Mouse (Mus musculus) layer of hippocampus, adult 9-11 months (tissue): ENCODE measurements around the gene G430095P16Rik.

Source experiments
- DNase-seq: peaks from one replicate; pipeline ENCODE4 v3.0.0; 2022

Gene G430095P16Rik

GRCm38 (mm10) chr8:84743517-84744420 lies 21.0 kb downstream of the G430095P16Rik start:
- no peak for DNase-seq

- no peak for DNase-seq
Measured at GRCm38 (mm10) chr8:84745032-84745925, 22.5 kb downstream of the G430095P16Rik start.

- DNase-seq = no peak
Measured at GRCm38 (mm10) chr8:84749519-84749918, 26.7 kb downstream of the G430095P16Rik start.

DNA sequence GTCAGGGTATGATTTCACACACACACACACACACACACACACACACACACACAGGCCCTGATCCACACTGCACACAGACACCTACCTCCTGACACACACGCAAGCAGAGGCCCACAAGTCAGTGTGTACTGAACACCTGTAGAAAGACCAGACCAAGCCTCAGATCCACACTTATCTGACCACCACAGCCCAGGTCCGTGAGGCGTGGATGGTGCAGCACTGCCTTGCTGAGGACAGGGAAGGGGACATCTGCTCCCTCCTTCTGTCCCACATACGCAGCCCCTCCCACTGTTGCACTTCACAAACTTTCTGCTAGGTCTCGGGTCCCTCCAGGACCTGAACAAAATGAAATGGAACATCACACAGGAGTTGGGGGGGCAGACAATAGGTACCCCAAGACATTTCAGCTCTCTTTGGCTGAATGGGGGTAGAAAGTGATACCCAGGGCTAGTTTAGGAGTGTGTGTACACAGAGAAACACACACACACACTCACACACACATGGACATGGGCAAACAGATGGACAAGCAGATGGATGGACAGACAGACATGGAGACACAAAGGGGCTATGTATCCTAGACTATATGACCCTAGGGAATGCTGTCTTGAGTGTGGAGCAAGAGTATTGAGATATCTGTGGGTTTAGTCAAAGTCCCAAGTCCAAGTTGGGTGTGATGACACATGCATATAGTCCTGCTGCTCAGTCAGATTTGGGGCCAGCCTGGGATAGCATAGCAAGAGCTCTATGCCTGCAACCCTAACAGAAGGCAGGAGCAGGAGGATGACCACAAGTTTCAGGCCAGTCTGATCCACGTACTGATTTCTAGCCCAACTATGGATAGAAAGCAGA lies 30.2 kb downstream of the G430095P16Rik start:
- no peak for DNase-seq

DNA sequence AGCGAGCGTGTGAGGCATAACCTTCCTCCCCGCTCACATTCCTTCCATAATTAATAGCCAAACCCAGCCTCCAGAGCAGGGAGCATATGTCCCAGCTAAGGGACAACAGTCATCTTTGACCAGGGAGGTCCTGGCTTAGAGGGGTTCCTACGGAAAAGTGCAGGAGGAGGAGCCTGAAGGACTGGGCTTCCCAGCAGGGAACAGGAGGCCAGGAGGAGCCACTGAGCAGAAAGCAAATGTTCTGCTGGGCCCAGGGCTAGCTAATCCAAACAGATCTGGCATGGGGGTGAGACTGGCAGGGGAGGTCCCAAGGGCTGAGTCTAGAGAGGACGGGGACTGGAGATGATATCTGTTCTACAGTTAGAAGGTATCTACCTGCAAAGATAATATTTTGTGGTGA lies 34.7 kb downstream of the G430095P16Rik start:
- DNase-seq = no peak

- no peak for DNase-seq
Measured at GRCm38 (mm10) chr8:84758308-84758707, 35.5 kb downstream of the G430095P16Rik start.

GRCm38 (mm10) chr8:84759126-84759525 lies 36.3 kb downstream of the G430095P16Rik start:
- DNase-seq = no peak

- DNase-seq = no peak
Measured at GRCm38 (mm10) chr8:84759718-84760117, 36.9 kb downstream of the G430095P16Rik start.

DNA sequence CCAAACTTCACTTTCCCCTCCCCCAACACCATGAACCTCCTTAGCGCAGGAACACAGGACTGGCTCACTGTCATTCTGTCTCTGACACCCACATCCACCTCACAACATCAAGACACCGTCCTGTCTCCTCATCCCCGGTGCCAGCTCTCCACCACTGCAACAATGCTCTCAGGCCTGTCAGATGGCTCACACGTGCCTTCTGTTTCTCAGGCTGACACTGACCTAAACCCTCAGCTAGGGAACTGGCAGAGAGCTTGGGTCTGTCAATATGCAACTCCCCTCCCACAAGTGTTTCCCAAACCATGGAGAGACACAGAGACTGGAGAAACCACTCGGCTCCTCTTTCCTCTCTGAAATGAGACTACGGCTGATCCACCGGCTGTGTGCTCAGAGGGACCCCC lies 37.6 kb downstream of the G430095P16Rik start:
- no peak for DNase-seq

GRCm38 (mm10) chr8:84760901-84761300 lies 38.1 kb downstream of the G430095P16Rik start:
- DNase-seq = no peak

GRCm38 (mm10) chr8:84764100-84764499 lies 41.3 kb downstream of the G430095P16Rik start:
- no peak for DNase-seq

DNA sequence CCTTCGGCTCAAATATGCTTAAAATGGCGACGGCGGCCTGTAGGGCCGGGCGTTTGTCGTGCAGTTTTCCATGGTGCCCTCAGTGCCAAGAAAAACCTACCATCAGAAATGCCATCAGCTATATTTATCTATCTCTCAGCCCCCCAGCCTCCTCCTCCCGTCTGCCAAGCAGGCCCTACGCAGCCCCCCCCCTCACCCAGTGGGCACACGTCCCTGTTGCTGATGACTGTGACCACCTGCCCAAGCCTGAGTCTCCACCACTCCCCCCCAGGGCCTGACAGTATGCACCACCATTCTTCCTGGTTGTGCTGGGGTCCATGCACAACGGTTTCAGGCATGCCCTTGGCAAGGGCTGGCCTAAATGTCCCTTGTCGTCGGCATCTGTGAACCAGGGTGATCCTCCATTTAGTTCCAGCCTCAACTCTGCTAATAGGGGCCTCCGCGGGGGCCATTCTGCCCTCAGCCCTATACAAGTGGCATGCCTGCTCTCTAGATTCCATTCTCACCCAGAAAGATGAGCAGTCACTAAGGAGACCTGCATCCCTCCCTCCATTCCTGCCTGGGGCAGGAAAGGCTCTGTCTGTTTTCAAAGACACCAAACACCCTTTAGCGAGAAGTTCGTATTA lies 42.2 kb downstream of the G430095P16Rik start:
- DNase-seq = no peak

DNA sequence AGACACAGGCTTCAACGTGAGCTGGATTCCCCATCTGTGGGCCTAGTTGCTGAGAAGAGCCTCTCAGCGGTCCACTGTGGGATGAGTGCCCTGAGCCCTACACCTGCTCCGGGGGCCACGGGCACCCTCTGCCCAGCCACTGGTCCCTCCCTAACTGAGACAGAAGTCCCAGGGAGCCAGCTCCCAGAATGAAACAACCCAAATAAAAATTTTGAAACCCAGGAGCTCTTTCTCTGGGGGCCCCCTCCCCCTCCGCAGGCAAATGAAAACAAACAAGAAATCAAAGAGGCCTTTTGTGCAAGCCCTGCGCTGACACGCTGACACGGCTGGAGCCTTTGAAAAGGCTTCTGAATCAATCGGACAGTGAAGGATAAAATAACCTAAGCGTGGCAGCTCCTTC lies 42.8 kb downstream of the G430095P16Rik start:
- DNase-seq = no peak

- no peak for DNase-seq
Measured at GRCm38 (mm10) chr8:84766422-84766821, 43.6 kb downstream of the G430095P16Rik start.

DNA sequence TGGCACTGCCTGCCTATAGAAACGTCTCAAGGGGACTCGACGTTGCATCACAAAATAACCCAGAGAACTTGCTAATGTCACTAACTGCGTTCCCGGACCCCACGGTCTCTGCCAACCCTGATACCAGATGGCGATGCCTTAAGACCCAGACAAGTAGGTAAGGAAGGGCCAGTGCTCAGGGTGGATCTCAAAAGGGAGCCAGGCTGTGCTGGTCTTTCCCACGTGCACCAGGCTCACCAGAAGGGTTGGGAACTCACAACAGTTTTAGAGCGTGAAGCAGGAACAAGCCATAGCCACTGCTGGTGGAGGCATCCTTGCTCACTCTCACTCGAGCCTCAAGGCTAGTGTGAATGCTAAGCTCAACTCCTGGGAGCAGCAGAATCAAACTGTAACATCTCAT lies 44.4 kb downstream of the G430095P16Rik start:
- DNase-seq = no peak

DNA sequence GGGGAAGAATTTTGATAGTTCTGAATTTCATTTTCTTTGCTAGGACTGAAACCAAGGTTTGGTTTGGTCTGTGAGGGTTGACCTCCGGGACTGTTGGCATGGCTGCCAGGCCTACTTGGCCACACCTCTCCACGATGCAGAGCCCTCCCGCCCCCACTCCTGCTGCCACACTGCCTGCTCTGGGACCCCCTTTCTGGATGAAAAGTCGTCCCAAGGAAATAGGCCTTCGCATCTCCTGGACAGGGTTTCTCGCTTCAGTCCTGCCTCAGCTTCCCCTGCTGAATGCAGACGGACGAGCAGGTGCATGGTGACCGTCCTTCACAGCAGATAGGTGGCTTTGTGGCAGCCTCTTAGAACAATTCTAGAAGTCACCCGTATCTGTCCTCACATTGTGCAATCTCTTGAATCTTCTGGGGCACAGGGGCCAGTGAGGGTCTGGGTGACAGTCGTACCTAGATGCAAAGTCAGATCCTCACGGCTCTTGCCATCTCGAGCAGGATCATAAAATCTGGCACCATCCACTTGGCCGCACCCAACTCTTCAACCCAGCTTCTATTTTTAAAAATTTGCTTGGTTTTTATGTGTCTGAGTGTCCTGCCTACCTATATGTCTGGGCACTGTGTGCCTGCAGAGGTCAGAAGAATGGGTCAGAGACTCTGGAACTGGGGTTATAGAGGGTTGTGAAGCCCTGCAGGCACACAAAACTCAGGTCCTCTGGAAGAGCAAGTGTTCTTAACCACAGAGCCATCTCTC lies 45.7 kb downstream of the G430095P16Rik start:
- DNase-seq = no peak

- DNase-seq = no peak
Measured at GRCm38 (mm10) chr8:84769324-84769723, 46.5 kb downstream of the G430095P16Rik start.

- DNase-seq = no peak
Measured at GRCm38 (mm10) chr8:84770100-84770953, 47.5 kb downstream of the G430095P16Rik start.

DNA sequence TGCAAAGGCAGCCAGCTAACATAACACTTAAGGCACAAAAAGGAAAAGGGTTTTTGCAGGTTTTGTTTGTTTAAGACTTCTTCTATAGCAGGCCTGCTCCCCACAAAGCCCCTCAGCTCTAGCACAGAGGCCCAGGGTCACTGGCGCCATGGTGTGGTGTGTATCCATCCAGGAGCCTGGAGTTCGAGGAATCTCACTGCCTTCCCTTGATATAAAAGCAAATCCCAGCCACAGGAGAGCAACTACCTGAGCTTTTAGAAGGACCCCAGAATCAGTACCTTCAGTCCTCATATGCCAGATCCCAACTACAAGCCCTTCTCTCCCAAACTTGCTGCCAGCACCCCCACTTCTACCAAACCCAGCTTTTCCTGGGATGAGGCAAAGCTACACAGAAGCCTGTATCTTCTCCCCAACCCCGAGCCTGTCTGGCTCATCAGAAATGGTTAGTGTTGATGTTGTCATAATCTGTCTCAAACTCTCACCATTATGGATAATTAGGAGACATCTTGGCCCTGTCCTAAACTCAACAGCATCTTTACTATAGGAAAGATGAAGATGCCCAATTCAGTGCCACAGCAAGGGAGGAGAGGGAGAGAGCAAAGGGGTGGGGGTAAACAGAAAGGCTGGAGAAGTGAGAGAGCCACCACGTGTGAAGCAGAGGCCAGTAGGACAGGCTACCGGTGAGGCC lies 48.3 kb downstream of the G430095P16Rik start:
- DNase-seq = no peak

GRCm38 (mm10) chr8:84771941-84772378 lies 49.2 kb downstream of the G430095P16Rik start:
- no peak for DNase-seq
